Mouse (Mus musculus) left cerebral cortex, postnatal 14 days (tissue): ENCODE results near the gene Zfp992. TPM values are rescaled to one million over a fixed set of nuclear protein-coding genes. Genes with fewer than 3 reads are reported as not detected.
"Not testable (repeated sequence)": the region's sequence is repeated elsewhere in the genome, so short reads cannot be mapped to it uniquely, and the experiment has no call there.

Source experiments
- DNase-seq, 2 experiments: peaks; one replicate each; pipeline ENCODE4 v3.0.0; 2021 to 2022; ENCODE audit warnings: low spot score in 2 of 2, mixed read lengths in 1 of 2
- intact Hi-C: fragments of 180-260 bp; cut with DNase I; formaldehyde crosslinking; loops from one replicate; pipeline ENCODE4 v1.15.1; 2025
- long read RNA-seq, 2 experiments: library from polyadenylated mRNA; stranded (forward); transcript quantifications; one replicate each; pipeline ENCODE4 v2.0.0; 2021
- total RNA-seq, 2 experiments: library from RNA; stranded (reverse); gene quantifications; 2 replicates each; pipeline ENCODE4 v1.2.3; 2021

Gene Zfp992
- total RNA-seq: 1 to 10 TPM; 5.1 to 5.2 TPM
- long read RNA-seq, experiment 1, partial matches to known transcripts: 1 of 8 reads
- long read RNA-seq, experiment 1, other reads (novel, unspliced or antisense): 7 of 8 reads
- long read RNA-seq, experiment 2, partial matches to known transcripts: 0 of 3 reads
- long read RNA-seq, experiment 2, other reads (novel, unspliced or antisense): 3 of 3 reads

DNA sequence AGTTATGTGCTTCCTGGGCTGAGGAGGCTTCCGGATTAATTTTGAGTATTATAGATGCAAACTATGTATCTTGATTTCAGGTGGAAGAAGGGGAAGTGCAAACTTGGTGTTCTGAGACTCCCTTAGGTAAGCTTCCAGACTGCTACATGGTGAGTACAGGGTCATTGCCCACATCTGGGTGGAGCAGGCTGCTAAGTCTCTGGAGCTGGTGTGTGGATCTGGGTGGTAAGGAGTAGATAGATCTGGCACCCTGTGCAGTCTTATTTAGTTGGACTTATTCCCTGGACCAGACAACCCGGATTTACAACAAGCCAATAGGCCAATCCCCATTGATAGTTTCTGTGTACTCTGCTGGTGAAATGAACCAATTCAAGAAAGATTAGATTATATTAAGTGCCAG lies at the start of gene Zfp992:
Gene Zfp992 (plus strand): TSS at position 74 of the 400 bp plus-strand sequence.
- DNase-seq, intact Hi-C loops: not testable (repeated sequence)

DNA sequence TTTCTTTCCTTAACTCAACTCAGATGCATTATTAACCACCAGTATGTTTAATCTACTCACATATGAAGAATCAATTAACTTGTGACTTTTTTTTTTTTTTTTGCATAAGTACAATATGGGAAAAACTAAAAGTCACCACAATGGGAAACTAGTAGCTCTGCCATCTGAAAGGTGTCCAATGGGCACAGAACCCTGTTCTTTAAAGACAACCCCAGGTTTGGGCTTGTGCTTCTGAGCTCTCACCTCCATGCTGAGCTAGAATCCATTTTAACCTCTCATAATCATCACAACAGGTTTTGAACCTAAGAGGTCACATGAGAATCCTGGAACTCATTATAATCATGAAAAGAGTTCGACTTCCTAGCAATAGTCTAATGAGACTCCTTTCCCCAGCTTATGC lies 19.4 kb upstream of the Zfp992 start:
- intact Hi-C loops, DNase-seq: not testable (repeated sequence)

DNA sequence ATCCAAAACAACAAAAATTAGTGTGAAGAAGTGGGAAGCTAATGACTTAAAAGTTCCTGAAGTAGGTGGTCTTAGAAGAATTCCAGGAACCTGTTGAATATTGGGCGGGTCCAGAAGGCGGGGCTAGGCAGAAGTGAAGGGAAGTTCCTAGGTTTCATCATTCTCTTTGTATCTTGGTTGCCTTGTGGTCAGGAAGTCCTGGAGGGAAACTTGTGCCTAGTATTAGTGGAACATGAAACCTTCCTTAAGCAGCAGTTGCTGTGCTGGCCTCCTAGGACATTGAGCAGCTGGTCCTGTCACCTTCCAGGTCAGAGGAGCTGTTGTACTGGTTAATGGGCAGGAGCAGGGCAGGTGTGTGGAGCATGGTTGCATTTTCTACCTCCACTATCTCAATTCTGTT lies 17.9 kb upstream of the Zfp992 start:
- intact Hi-C loops, DNase-seq: not testable (repeated sequence)

DNA sequence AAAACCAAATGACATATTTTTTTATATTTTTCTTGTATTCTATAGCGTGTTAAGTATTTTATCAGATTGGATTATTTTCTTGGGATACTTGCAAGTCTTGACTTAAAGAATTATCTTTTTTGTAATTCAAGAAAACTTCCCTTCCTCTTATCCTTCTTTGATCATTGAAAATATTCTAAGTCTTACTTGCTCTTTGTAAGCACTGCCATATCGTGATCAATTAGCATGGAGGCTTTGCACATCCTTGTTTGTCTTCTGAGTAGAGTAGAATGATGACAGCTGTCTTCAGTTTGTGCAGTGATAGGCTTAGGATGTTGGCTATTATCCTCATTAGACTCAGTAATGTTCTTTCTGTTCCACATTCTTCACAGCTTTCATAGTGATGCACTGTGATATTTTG lies 13.3 kb upstream of the Zfp992 start:
- intact Hi-C loops, DNase-seq: not testable (repeated sequence)

DNA sequence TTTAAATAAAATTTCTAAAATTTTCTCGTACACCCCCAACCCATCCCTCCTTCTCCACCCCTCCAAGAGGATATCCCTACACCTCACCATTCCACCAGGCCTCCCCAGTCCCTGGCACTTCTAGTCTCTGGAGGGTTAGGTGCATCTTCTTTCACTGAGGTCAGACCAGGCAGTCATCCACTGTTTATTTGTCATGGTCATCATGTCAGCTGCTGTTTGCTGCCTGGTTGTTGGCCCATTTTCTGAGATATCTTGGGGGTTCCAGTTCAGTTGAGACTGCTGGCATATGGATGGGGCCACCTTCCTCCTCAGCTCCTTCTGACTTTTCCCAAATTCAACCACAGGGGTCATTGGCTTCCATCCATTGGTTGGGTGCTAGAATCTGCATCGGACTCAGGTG lies 11.6 kb upstream of the Zfp992 start:
- intact Hi-C loops, DNase-seq: not testable (repeated sequence)

DNA sequence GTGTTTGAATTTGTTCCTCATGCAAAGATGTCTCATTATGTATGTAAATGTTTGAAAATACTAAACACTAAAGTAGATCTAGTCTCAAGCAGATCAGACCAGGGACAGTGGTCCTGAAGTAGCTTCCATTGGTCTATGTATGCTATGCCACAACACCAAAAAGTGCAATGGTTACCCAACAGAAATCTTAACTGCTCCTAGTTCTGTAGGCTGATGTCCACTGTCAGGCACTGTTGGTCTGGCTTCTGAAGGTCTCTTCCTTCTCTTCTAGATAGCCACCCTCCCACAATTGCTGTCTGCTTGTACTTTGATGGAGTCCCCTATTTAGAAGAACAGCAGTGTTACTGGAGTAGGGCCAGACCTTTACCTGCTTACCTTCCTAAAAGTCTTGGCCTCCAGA lies 4.5 kb upstream of the Zfp992 start:
- DNase-seq, intact Hi-C loops: not testable (repeated sequence)

DNA sequence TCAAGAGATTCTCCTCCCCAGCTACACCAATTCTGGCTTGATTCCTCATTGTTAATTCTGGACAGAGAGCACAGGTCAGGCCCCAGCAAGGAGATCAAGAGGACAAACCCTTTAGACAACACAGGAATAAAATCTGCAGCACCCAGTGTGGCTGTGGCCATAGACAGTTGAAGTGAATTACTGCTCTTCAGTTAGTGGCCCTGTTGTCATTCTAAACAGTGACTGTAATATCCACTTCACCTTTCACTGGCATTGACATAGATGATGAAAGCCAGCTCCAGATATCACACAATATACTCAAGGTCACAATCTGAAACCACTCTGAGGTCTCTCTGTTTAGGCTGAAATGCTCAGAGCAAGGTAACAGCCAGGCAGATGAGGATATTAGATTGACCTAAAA lies 3.7 kb upstream of the Zfp992 start:
- intact Hi-C loops, DNase-seq: not testable (repeated sequence)

DNA sequence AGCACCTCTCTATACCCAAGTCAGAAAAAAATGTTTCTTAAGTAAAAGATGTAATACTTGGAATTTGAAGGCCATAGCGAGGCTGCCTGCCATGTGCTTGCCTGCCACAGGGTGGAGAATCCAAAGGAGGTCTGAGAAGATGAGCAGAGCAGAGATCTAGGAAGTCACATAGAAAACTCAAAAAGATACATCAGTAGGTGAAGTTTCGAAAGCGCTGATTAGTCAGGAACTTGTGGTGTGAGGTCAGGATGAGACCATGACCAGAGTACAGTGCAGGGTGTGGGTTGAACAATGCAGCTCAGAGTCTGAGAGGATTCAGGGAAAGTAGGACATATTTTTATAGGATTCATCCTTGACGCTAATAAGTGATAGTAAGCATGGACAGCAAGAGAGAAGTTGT lies 2.7 kb upstream of the Zfp992 start:
- DNase-seq, intact Hi-C loops: not testable (repeated sequence)

DNA sequence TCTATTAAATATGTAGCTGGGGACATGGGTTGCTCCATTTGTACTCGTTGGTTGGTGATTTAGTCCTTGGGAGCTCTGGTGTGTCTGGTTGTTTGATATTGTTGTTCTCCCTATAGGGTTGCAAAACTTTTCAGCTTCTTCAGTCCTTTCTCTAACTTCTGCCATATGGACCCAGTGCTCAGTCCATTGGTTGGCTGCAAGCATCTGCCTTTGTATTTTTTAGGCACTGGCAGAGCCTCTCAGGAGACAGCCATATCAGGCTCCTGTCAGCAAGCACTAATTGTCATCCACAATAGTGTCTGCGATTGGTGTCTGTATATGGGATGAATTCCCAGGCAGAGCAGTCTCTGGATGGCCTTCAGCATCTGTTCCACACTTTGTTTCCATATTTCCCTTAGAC lies 1.8 kb upstream of the Zfp992 start:
- intact Hi-C loops: not testable (repeated sequence)

DNA sequence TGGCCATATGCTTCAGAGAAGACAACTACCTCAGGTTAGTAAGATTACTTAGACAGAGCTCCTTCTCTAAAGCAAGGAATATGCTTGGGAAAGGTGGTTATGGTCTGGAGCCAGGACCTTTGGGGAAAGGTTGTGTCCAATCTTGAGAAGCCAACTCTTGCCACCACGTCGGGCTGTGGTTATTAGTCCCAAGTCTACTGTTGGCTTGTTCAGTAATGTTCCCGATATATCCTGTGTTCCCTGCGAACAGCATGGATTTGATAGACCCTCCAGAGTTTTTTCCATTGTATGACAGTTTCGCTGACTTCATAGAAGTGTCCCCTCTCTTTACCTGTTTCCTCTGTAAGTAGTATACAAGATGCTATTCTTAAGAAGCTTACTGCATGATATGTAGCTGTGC lies 888 bp downstream of the Zfp992 start:
- DNase-seq, intact Hi-C loops: not testable (repeated sequence)

More for the DNA sequence above, 1.8 kb upstream of the Zfp992 start:
- not testable (repeated sequence) for DNase-seq

DNA sequence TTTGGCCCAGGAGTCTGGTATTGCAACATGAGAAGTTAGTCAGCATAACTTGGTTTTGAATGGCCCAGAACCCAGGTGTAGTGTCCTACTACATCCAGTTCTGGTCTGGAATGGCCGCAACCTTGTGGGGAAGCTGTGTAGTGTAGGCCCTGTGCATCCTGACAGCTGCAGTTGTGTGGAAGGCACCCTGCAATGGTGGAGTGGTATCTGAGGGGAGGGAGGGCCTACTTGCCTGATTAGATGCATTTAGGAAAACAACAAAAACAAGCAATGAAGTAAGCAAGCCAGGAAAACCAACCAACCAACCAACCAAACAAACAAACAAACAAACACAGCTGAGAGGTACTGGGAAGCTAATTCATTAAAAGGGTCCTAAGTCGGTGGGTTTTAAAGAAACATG lies 3.8 kb downstream of the Zfp992 start:
- intact Hi-C loops, DNase-seq: not testable (repeated sequence)

DNA sequence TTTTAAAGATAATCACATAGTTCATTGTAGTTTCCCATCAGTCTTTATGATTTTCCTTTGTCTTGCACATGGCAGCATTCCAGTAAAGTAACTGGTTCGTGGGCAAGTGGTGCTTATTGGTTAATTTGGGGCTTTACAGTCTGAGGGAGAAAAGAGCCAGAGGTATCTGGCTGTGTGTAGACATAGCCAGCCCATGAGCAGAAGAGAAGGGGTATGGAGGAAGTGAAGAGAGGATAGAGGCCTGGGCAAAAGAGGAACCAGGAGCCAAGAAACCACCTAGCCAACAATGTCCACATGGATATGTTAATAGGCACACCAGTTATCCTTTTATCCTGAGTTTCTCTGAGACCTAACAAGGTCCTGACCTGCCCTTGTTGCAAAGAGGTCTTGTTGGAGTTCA lies 5.3 kb downstream of the Zfp992 start:
- DNase-seq, intact Hi-C loops: not testable (repeated sequence)

DNA sequence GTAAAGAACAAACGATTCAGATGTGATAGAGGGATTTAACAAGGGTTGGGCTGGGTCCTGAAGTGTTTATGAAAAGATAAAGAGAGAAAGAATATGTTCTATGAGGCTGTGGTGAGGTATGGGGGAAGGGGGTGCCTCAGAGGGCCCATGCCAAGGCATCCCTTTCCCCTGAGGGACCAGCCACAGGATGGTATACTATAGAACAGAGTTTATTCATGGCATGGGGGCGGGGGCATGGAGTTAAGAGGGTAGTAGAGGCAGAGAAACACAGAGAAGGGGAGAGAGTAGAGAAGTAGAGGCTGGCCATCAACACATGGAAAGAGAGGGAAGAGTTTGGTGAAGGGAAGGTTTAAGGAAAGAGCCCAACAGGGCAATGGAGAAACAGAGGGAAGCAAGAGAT lies 6.1 kb downstream of the Zfp992 start:
- intact Hi-C loops: no loop called here
- DNase-seq: no peak

DNA sequence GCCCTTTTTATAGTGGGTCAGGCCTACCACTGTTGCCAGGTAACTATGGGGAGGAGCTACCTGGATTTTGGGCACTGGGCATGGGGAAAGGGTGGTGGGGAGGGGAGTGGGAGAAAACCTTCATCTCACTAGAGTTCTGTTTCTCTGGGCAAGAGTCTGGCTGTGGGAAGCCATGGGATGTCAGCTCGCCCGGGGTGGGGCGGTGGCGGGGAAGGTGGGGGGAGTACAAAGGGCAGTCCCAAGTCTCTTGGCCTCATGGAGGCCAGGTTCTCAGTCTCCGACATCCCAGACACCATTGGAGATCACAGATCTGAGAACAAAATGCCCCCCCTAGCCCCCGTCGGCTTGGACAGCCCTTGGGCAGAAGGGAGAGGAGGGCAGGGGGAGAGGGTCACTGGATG lies 6.5 kb downstream of the Zfp992 start:
- DNase-seq: no peak
- intact Hi-C loops: no loop called here

DNA sequence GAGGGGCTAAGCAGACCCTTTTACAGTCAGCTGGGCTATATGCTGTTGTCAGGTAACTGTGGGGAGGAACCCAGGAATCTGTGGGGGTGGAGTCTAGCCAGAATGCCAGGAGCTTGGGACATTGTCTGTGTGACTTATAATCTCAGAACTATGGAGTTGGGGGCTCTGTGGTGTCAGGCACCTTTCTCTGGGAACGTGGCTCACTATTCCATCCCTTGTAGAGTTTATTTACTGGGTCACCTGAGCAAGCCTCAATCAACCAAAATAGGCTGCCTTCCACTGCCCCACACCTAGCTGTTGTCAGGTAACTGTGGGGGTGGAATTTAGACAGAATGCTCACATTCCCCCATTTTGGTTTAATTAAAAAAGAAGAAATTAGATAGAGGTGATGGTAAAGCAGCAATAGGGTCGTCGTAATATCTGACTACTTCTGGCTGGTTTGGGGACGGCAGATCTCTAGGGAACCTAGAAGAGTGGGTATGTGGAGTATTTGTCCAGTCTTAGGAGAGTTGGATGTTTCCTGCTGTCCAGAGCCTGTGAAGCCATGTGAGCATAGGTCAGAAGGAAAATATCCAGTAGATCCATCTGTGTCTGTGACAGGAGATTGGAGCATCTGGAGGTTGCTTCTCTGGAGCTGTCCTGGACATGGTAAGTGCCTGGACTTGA lies 7.4 kb downstream of the Zfp992 start:
- intact Hi-C loops: no loop called here
- DNase-seq: no peak

DNA sequence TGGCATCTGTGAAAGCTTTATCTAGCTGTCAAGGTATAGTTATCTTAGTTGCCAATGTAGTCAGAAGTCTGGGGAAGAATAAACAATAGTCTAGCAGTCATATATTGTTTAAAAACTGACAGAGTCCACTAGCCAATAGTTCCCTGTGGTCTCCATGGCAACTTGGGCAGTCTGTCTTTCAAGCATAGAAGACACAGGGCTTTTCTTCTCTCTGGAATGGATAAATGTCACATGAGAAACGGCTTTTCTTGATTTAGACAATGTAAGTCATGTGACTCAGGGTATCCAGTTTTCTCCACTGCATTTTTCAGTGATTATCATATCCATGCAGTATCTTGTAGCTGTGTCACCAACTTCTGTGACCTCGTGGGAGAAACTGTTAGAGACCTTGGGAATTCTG lies 8.3 kb downstream of the Zfp992 start:
- DNase-seq: no peak
- intact Hi-C loops: no loop called here

DNA sequence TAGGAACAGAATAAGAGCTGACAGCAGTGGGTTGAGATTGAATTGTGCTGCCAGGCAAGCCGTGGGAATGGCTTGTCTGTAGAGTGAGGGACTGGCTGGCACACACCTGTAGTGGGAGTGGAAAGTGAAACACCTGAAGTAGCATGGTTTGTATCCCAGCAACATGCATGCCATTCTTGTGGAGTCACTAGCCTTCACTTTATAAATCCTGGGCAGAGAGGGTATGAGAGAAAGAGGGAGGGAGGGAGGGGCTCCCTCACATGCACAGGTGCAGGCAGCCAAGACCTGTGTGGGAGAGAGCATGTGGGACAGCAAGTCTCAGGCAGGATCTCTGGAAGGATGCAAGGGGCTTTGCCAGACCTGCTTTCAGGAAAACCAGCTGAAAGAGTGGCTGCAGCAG lies 8.9 kb downstream of the Zfp992 start:
- no peak for DNase-seq
- intact Hi-C loops: no loop called here

DNA sequence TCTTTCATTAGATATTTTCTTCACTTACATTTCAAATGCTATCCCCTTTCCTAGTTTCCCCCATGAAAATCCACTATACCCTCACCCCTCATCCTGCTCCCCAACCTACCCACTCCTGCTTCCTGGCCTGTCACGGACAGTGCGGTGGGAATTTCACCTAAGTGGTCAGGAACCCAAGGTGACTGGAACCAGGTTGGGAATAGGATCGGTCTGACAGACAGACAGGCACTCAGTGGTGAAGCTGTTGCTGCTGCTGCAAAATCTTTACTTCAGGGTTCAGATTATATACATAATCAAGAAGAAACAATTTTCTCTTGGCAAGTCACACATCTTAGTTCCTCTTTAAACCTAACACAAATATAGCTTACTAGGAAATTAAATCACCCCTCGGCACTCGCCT lies 11.0 kb downstream of the Zfp992 start:
- intact Hi-C loops, DNase-seq: not testable (repeated sequence)

DNA sequence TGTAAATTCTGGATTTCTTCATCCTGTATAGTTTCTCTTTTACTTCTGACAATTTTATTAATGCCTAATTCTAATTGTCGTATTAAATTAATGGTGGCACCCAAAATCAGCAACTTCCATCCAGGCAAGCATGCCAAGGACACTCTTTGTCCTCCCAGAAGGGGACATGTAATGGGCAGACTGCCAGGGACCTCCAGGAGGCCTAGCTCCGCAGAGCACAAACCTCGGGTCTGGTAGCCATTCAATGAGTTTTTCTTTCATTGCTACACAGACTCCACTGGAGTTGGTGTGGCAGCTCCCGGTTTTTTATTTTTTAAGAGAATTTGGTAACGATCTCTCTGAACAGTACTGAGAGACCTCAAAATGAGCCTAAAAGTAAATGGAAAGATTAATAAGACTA lies 11.9 kb downstream of the Zfp992 start:
- intact Hi-C loops, DNase-seq: not testable (repeated sequence)

DNA sequence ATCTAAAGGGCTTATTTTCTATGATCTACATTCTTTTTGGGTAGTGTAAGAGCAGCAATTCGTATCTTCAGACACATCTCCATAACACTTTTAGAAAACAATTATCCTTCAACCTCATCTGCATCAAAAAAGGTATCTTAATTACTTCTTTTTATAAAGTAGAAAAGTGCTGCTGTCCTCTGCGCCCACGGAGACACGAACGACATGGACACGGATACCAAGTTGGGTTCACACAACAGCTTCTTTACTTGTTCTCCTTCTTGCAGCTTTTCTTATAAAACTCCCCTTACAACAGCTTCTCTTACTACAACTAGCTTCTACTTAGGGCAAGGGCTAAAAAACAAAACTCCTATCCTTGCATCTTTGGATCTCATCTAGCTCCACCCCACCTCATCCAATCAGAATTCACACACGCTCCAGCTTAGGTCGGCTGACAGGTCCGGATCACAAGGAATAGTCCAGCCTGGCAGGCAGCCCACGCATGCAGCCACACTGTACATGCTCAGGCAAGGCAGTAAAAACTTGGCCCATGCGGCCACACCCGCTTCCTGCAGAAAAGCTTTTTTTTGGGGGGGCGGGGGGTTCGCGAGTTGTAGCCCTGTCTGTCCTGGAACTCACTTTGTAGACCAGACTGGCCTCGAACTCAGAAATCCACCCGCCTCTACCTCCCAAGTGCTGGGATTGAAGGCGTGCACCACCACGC lies 15.0 kb downstream of the Zfp992 start:
- intact Hi-C loops, DNase-seq: not testable (repeated sequence)

DNA sequence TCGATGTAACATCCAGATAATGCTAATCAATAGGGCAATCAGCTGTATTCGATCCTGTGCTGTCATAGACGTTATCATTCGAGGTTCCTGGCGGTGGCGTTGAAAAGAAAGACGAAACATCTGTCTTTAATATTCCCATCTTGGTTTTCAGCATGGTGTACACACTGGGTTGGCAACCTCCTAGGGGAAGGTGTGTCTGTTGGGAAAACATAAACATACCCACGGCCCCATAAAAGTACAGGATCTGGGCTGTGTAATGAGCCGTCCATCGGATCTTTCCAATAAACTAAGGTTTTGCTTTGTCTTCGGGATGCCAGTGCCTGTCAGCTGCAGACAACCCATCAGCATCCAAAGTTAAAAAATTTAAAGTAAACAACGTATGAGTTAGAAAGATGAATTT lies 21.2 kb downstream of the Zfp992 start:
- DNase-seq, intact Hi-C loops: not testable (repeated sequence)
